8 mouse cellular contexts compared by ENCODE assay signal in the genomic region with DNA sequence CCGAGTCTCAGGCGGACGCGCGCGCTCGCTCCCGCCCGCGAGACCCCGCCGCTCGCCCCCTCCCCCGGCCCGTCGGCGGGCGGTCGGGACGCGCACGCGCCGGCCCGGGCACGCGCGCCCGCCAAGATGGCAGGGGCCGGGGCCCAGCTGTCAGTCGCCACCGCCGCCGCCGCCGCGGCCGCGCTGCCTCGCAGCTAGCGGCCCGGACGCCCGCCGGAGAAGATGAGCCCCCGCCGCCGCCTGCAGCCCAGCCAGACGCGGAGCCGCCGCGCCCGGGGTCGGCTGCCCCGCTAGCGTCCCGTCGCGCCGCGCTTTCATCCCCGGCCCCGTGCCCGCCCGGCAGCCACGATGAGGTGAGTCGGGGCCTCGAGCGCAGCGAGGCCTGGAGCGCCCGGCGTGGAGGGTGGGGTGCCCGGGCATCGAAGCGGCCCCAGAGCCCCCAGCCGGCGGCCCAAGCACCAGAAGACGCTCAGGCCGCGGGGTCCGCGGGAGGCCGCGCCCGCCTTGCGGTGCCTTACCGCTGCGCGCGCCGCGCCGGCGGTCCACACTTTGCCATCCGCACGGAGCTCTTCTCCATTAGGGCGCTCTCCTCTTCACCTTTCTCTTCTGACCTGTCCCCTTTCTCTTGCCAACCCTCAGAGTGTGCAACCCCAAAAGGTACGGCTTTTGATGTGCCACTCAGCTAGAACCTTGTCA. TPM values are rescaled to one million over a fixed set of nuclear protein-coding genes. Genes with fewer than 3 reads are reported as not detected.
A peak's percentile ranks its signal among the peaks of the same experiment; 100 is the strongest.
DNase-seq lines count a peak whose midpoint lies in the region; ATAC-seq lines count a peak whose summit lies in the region.

No protein-coding gene starts in this region.

- WGBS in kidney, embryonic 15.5 days: under 1% methylated on average over 91 of the region's 100 CpGs
- WGBS in liver, embryonic 13.5 days (ENCODE audit: insufficient replicate concordance): under 1% methylated on average over 45 of the region's 100 CpGs
- 0% methylated on average over 76 of the region's 100 CpGs for WGBS in stomach, embryonic 14.5 days

- peak overlapping the region; percentile 84 for H3K27ac ChIP-seq in kidney, embryonic 15.5 days
- no peak overlapping the region for H3K27ac ChIP-seq in liver, embryonic 13.5 days
- H3K27ac ChIP-seq in stomach, embryonic 14.5 days (ENCODE audit: low read length): peak overlapping the region; percentile 66

- intact Hi-C loops in heart, postnatal 10 days (cut with DNase I): loop anchor here (5.0 kb wide), 2 partner anchors 102 to 202 kb away; no protein-coding TSS in a partner anchor

- H3K36me3 ChIP-seq in kidney, embryonic 15.5 days: no peaks in the 10 kb centered on the region
- H3K36me3 ChIP-seq in liver, embryonic 13.5 days: no peaks in the 10 kb centered on the region
- H3K36me3 ChIP-seq in stomach, embryonic 14.5 days (ENCODE audit: control insufficient read depth, insufficient read depth, low read length): no peaks in the 10 kb centered on the region

- H3K4me2 ChIP-seq in kidney, embryonic 15.5 days: peak overlapping the region; percentile 84
- peak overlapping the region; percentile 85 for H3K4me2 ChIP-seq in liver, embryonic 13.5 days
- H3K4me2 ChIP-seq in stomach, embryonic 14.5 days (replicated peaks; ENCODE audit: low read depth, low read length): peak overlapping the region; percentile 66

- H3K9ac ChIP-seq in kidney, embryonic 15.5 days: peak overlapping the region; percentile 96
- peak overlapping the region; percentile 69 for H3K9ac ChIP-seq in liver, embryonic 13.5 days
- H3K9ac ChIP-seq in stomach, embryonic 14.5 days (replicated peaks; ENCODE audit: low read depth, low read length): peak overlapping the region; percentile 91

- 0 out of 2 replicates have a peak, but pooled peaks cover 4% of the 10 kb centered on the region for H3K27me3 ChIP-seq in kidney, embryonic 15.5 days
- H3K27me3 ChIP-seq in liver, embryonic 13.5 days: peaks cover 60% of the 10 kb centered on the region
- no peaks in the 10 kb centered on the region for H3K27me3 ChIP-seq in stomach, embryonic 14.5 days (ENCODE audit: control insufficient read depth, insufficient read depth, low read length)

- H3K9me3 ChIP-seq in kidney, embryonic 15.5 days (replicated peaks): no peaks in the 10 kb centered on the region
- H3K9me3 ChIP-seq in liver, embryonic 13.5 days (replicated peaks): no peaks in the 10 kb centered on the region
- no peaks in the 10 kb centered on the region for H3K9me3 ChIP-seq in stomach, embryonic 14.5 days (ENCODE audit: control insufficient read depth, low read depth, low read length)

- H3K4me3 ChIP-seq in kidney, embryonic 15.5 days (replicated peaks): peak overlapping the region; percentile 100
- H3K4me3 ChIP-seq in liver, embryonic 13.5 days (replicated peaks): peak overlapping the region; percentile 68
- H3K4me3 ChIP-seq in stomach, embryonic 14.5 days (ENCODE audit: low read depth, low read length): peak overlapping the region; percentile 96

- peaks cover 34% of the 10 kb centered on the region for H3K4me1 ChIP-seq in kidney, embryonic 15.5 days
- peaks cover 12% of the 10 kb centered on the region for H3K4me1 ChIP-seq in liver, embryonic 13.5 days (replicated peaks)
- peaks cover 24% of the 10 kb centered on the region for H3K4me1 ChIP-seq in stomach, embryonic 14.5 days (ENCODE audit: control insufficient read depth, insufficient read depth, low read length)

- ATAC-seq in kidney, embryonic 15.5 days (replicated peaks; ENCODE audit: low FRiP score): peak; percentile 79
- peak; percentile 44 for ATAC-seq in liver, embryonic 13.5 days (ENCODE audit: low read depth)
- ATAC-seq in stomach, embryonic 14.5 days (ENCODE audit: insufficient number of reproducible peaks, insufficient read depth, low FRiP score, low read depth): peak; percentile 54

- no peak for DNase-seq in kidney, adult 8-10 months
- peak; percentile 45 for DNase-seq in Muller cell, postnatal 12 days (ENCODE audit: inconsistent ontology term)
- peak; percentile 50 for DNase-seq in cerebellum, adult 9-11 months
- peak; percentile 59 to 68 for DNase-seq in heart, postnatal 10 days
- DNase-seq in liver, embryonic 13.5 days: no peak
- no peak for DNase-seq in embryo, embryonic 9.5 days (ENCODE audit: extremely low spot score)

RNA-seq across cellular contexts. Expression of a gene that starts 0.5 kb away (rescaled TPM):
- polyA plus RNA-seq in kidney, embryonic 15.5 days (2015; fragmentation: Nextera tagmentation; extraction: Ambion mirVana): 45.3 and 47.1 TPM in 2 replicates
- 100 to 1,000 TPM; 116 to 118 TPM for total RNA-seq in heart, postnatal 10 days (2021)
- polyA plus RNA-seq in liver, embryonic 13.5 days (2015; fragmentation: Nextera tagmentation; extraction: Ambion mirVana): 8.7 and 10.4 TPM in 2 replicates
- 78.4 and 80.9 TPM in 2 replicates for polyA plus RNA-seq in stomach, embryonic 14.5 days (2014; fragmentation: Nextera tagmentation; extraction: Ambion mirVana)

Comparison
In these comparisons a context has a peak if more than half of its experiments do, and no peak if none do; other contexts are left out.
1. DNase-seq: peak in Muller cell, postnatal 12 days (single experiment), cerebellum, adult 9-11 months (single experiment) and heart, postnatal 10 days (2 of 2); none in kidney, adult 8-10 months (0 of 2), liver, embryonic 13.5 days (single experiment) and embryo, embryonic 9.5 days (single experiment).
2. Peak in every context shown above with its lines, with median percentiles within 50 percentile points of each other: ATAC-seq, H3K4me2 ChIP-seq, H3K4me3 ChIP-seq and H3K9ac ChIP-seq.